Mouse (Mus musculus) c-Kit-positive CD71-negative TER-119-negative erythroid progenitor cells, embryonic 14.5 days (primary cell): Measurements from ENCODE around the gene Acbd4.
A peak's percentile ranks its signal among the peaks of the same experiment; 100 is the strongest.

ENCODE experiments used
- DNase-seq: peaks from one replicate; pipeline ENCODE4 v3.0.0-alpha.2; 2013; ENCODE audit warnings: low read depth

Gene Acbd4

GRCm38 (mm10) chr11:103093306-103093705, 8.2 kb upstream of the Acbd4 start:
- DNase-seq, result no peak

- DNase-seq, result no peak
Measured at GRCm38 (mm10) chr11:103093862-103094833, 7.3 kb upstream of the Acbd4 start.

- DNase-seq, result no peak
Measured at GRCm38 (mm10) chr11:103095107-103095670, 6.3 kb upstream of the Acbd4 start.

GRCm38 (mm10) chr11:103095801-103096200, 5.7 kb upstream of the Acbd4 start:
- no peak for DNase-seq

GRCm38 (mm10) chr11:103096979-103097894, 4.2 kb upstream of the Acbd4 start:
- DNase-seq, result no peak

GRCm38 (mm10) chr11:103098531-103099190, 2.8 kb upstream of the Acbd4 start:
- no peak for DNase-seq

- DNase-seq, result no peak
Measured at GRCm38 (mm10) chr11:103099352-103099940, 2.0 kb upstream of the Acbd4 start.

- DNase-seq, result no peak
Measured at GRCm38 (mm10) chr11:103100361-103100760, 1.1 kb upstream of the Acbd4 start.

GRCm38 (mm10) chr11:103101866-103102501, 502 bp downstream of the Acbd4 start:
- DNase-seq, result peak; percentile 34

- peak; percentile 93 for DNase-seq
Measured at GRCm38 (mm10) chr11:103102725-103103349, 1.4 kb downstream of the Acbd4 start.

GRCm38 (mm10) chr11:103103621-103104020, 2.1 kb downstream of the Acbd4 start:
- no peak for DNase-seq

GRCm38 (mm10) chr11:103104469-103104868, 3.0 kb downstream of the Acbd4 start:
- DNase-seq, result no peak

GRCm38 (mm10) chr11:103105180-103105725, 3.8 kb downstream of the Acbd4 start:
- no peak for DNase-seq

- no peak for DNase-seq
Measured at GRCm38 (mm10) chr11:103105810-103106209, 4.3 kb downstream of the Acbd4 start.

GRCm38 (mm10) chr11:103106386-103106785, 4.9 kb downstream of the Acbd4 start:
- no peak for DNase-seq

GRCm38 (mm10) chr11:103111301-103111700, 9.8 kb downstream of the Acbd4 start:
- no peak for DNase-seq

- no peak for DNase-seq
Measured at GRCm38 (mm10) chr11:103111881-103112551, 10.5 kb downstream of the Acbd4 start.

- DNase-seq, result no peak
Measured at GRCm38 (mm10) chr11:103112552-103112912, 11.1 kb downstream of the Acbd4 start.

- no peak for DNase-seq
Measured at GRCm38 (mm10) chr11:103113005-103113404, 11.5 kb downstream of the Acbd4 start.

GRCm38 (mm10) chr11:103113771-103114170, 12.3 kb downstream of the Acbd4 start:
- DNase-seq, result no peak
